Mouse (Mus musculus) telencephalon, adult 2 months (tissue): ENCODE measurements around the gene Arpc3.

Source experiments
- DNase-seq: peaks from one replicate; pipeline ENCODE4 v3.0.0-alpha.2; 2011; ENCODE audit warnings: low read depth, low spot score

Arpc3 gene

DNA sequence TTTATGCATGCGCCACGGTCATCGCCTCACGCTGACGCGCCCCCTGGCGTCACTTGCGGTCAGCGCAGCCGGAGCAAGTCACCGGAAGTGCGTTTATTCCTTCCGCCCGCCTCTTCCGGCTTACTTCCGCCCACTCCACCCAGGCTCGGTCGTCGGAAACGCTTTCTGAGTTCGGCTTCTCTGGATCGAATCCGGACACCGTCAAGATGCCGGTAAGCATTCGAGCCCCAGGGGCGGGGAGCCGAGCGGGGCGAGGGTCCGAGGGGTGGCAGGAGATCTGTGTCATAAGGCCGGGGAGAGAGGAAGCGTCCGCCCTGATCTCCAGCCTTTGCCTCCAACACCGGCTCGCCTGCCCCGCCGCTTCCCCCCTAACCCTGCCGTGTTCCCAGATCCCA, at the start of gene Arpc3:
Arpc3 (plus strand) TSS at position 93 of the 395 bp plus-strand sequence.
- peak; percentile 87 for DNase-seq

- no peak for DNase-seq
Measured at GRCm38 (mm10) chr5:122342874-122343273, 48.8 kb upstream of the Arpc3 start.

GRCm38 (mm10) chr5:122343768-122344167, 47.9 kb upstream of the Arpc3 start:
- DNase-seq: no peak

GRCm38 (mm10) chr5:122344260-122344659, 47.4 kb upstream of the Arpc3 start:
- DNase-seq: no peak

DNA sequence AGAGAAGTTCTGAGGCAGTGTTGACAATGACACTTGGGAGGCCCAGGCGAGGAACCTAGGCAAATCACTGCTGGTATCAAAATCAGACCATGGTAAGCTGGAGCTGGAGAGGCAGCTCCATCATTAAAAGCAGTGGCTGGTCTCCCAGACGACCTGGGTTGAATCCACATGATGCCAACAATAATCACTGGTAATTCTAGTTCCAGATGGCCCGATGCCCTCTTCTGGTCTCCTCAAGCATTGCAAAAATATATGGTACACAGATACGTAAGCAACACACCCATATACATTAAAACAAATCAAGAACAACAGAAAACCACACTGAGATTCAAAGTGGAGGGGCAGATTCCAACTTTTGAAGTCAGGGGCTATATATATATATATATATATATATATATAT, 45.9 kb upstream of the Arpc3 start:
- no peak for DNase-seq

GRCm38 (mm10) chr5:122353807-122354491, 37.7 kb upstream of the Arpc3 start, which contains the start of the genes Rad9b and Vps29:
TSS of gene Rad9b (minus strand) at chr5:122354233.
TSS of gene Vps29 (plus strand) at chr5:122354369.
- DNase-seq: peak; percentile 99

DNA sequence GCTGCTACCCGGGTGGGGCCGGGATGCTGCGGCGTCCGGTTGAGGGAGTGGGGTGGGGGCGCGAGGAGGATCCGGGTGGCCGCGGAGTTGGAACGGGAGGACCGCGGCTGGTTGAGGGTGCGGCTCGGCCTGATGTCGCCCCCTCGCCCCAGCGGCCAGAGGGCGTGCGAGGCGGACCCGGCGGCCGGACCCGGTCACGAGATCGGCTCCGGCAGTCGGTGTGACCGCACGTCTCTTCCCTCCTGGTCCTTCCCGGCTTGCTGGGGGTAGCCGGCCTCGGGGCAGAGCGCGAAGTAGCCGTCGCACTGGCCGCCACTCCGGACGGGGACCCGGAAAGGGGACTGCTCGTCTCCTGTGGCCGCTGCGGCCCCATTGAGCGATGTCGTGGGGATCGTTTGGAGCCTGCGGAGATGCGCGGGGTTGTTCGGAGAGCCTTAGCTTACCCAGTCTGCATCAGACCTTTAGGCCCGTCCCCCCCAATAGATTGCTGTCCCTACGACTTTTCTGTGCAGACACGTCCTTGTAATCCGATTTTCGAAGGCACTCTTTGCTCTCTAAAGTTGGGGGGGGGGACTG, 37.1 kb upstream of the Arpc3 start:
- no peak for DNase-seq

GRCm38 (mm10) chr5:122371591-122372191, 20.0 kb upstream of the Arpc3 start, which contains the start of gene Gpn3:
TSS of gene Gpn3 (plus strand) at chr5:122371876.
- no peak for DNase-seq

GRCm38 (mm10) chr5:122372192-122372769, 19.4 kb upstream of the Arpc3 start, which contains the start of gene Fam216a:
TSS of gene Fam216a (minus strand) at chr5:122372364.
- peak; percentile 99 for DNase-seq

GRCm38 (mm10) chr5:122372878-122373277, 18.8 kb upstream of the Arpc3 start:
- DNase-seq: no peak

GRCm38 (mm10) chr5:122377101-122377833, 14.4 kb upstream of the Arpc3 start:
- DNase-seq: no peak

DNA sequence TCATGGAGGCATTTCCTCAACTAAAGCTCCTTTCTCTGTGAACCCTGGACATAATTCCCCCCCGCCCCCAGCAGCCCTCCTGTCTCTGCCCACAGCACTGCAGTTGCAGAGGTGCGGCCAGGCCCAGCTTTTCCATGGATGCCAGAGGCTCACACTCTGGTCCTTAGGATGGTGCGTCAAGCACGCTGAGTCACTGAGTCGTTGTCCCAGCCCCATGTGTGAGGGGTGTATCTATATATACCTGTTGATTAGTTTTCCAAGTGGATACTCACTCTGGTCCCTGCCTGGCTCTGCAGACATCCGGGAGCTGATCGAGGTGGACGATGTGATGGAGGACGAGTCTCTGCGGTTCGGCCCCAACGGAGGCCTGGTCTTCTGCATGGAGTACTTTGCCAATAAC, 13.5 kb upstream of the Arpc3 start:
- no peak for DNase-seq

DNA sequence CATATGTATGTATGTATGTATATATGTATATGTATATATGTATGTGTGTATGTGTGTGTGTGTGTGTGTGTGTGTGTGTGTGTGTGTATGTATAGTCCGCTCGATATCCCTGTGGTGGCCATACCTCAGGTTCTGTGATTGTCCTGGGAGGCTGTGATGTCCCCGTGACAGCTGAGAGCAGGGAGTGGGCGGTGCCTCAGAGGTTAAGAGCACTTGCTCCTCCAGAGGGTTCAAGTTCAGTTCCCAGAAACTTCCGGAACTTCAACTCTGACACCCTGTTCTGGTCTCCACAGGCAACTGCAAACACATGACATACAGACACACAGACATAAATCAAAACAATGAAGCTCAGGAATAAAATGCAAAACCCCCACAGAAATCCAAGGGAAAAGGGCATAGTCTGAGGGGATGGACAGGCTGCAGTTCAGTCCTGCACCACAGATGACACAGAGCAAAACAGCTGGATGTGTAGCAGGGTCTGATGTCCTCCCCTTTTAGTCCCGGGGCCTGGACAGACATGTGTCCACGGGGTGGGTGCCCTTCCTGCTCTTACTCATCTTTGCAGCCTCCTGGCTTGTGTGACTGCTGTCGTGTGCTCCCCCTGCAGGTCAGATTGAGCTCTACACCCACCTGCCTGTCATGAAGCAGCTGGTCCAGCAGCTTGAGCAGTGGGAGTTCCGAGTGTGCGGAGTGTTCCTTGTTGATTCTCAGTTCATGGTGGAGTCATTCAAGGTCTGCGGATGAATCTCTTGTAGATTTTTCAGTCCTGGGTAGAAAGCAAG, 12.1 kb upstream of the Arpc3 start:
- DNase-seq: peak; percentile 72

DNA sequence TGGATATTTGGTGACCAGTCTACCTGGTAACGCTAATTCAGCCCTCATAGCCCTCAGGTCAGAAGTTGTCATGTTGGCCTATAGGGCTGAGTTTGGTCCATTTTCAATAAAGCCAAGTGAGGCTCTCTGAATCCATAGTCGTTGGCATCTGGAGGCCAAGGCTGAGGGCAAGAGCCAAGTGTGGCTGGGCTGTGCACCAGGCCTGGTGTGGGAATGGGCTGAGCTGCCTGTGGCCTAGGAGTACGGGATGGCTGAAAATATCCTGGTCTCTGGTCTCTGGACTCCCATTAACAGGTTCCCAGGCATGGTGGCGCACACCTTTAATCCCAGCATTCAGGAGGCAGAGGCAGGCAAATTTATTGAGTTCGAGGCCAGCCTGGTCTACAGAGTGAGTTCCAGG, 1.7 kb upstream of the Arpc3 start:
- DNase-seq: no peak

GRCm38 (mm10) chr5:122390671-122391070, 1.0 kb upstream of the Arpc3 start:
- no peak for DNase-seq

DNA sequence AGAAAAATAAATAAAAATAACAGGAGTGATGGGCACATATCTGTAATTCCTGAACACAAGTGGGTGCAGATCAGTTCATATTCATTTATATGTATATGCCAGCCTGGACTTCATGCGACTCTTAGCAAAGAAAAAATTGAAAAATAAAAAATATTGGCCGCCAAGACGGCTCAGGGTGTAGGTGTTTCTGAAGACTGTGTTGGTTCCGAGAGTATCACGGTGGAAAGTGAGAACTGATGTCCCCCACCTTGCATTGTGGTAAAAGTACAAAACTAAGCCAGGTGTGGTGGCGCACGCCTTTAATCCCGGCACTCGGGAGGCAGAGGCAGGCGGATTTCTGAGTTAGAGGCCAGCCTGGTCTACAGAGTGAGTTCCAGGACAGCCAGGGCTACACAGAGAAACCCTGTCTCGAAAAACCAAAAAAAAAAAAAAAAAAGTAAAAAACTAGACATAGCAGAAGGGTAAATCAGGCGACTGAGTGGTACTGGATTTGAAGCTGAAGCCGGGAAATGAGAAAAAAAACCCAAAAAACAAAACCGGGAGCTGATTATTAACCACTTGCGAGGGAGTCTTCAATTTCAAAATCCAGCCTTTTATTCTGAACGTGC, 396 bp upstream of the Arpc3 start:
- no peak for DNase-seq

- DNase-seq: no peak
Measured at GRCm38 (mm10) chr5:122392227-122393004, 738 bp downstream of the Arpc3 start.

DNA sequence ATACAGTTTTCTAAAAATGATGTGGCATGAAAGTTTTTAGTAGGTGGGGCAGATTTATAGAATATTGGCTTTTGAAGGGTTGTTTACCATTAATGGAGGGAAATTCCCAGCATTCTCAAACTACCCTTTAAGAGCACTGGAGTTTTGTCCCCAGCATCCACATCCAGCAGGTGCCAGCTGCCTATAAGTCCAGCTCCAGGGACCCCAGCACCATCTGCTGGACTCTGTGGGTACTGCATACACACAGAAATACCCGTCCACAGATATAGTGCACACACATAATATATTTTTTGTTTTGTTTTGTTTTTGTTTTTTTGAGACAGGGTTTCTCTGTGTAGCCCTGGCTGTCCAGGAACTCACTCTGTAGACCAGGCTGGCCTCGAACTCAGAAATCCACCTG, 2.2 kb downstream of the Arpc3 start:
- no peak for DNase-seq

GRCm38 (mm10) chr5:122396791-122397190, 5.1 kb downstream of the Arpc3 start:
- DNase-seq: no peak

GRCm38 (mm10) chr5:122397495-122397894, 5.8 kb downstream of the Arpc3 start:
- DNase-seq: no peak
